Mouse (Mus musculus) kidney, embryonic 14.5 days (tissue): ENCODE data around the gene Zfp661. TPM values are rescaled to one million over a fixed set of nuclear protein-coding genes. Genes with fewer than 3 reads are reported as not detected.

Experiments
- ATAC-seq: fragments of 200-750 bp; cut with Nextera tagmentation; 2 replicates; pipeline ENCODE4 v1.8.0; 2017; ENCODE audit warnings: moderate number of reproducible peaks, mild to moderate bottlenecking, moderate TSS enrichment, moderate library complexity; ENCODE audit not compliant: low FRiP score, low TSS enrichment
- H3K27ac ChIP-seq: fragments of 300-500 bp; sonication (generic); 2 replicates; pipeline ENCODE4 v1.5.1; 2014; ENCODE audit warnings: low read depth, mild to moderate bottlenecking, low read length, moderate library complexity, mixed read lengths
- H3K27me3 ChIP-seq: fragments of 300-500 bp; sonication (generic); 2 replicates; pipeline ENCODE4 v1.6.1; 2014; ENCODE audit warnings: mild to moderate bottlenecking, low read length; ENCODE audit not compliant: control insufficient read depth, insufficient read depth
- H3K36me3 ChIP-seq: fragments of 300-500 bp; sonication (generic); 2 replicates; pipeline ENCODE4 v1.6.1; 2014; ENCODE audit warnings: low read length, mixed read lengths; ENCODE audit not compliant: control insufficient read depth, insufficient read depth
- H3K4me1 ChIP-seq: fragments of 300-500 bp; sonication (generic); 2 replicates; pipeline ENCODE4 v1.6.1; 2014; ENCODE audit warnings: low read length, mixed read lengths; ENCODE audit not compliant: control insufficient read depth, insufficient read depth
- H3K4me2 ChIP-seq: fragments of 300-500 bp; sonication (generic); replicated peaks from 2 replicates; pipeline ENCODE4 v1.6.1; 2014; ENCODE audit warnings: low read depth, mild to moderate bottlenecking, low read length
- H3K4me3 ChIP-seq: fragments of 300-500 bp; sonication (generic); 2 replicates; pipeline ENCODE4 v1.5.1; 2014; ENCODE audit warnings: mild to moderate bottlenecking, low read length
- H3K9ac ChIP-seq: fragments of 300-500 bp; sonication (generic); 2 replicates; pipeline ENCODE4 v1.6.1; 2014; ENCODE audit warnings: low read depth, mild to moderate bottlenecking, low read length, moderate library complexity
- H3K9me3 ChIP-seq: fragments of 300-500 bp; sonication (generic); 2 replicates; pipeline ENCODE4 v1.6.1; 2016; ENCODE audit warnings: low read length; ENCODE audit not compliant: control insufficient read depth
- WGBS: fragments of 180-500 bp; shearing (Covaris S2); extraction: QIAGEN DNeasy Blood & Tissue Kit; methylation state at CpG from one replicate; pipeline ENCODE4 v1.1.7; 2014; 5-methylcytosine and 5-hydroxymethylcytosine counted together
- polyA plus RNA-seq: library from polyadenylated mRNA; unstranded; fragments of >200 nt; fragmentation: Nextera tagmentation; extraction: Ambion mirVana; gene quantifications from 2 replicates; pipeline ENCODE4 v1.2.1, GENCODE M21; 2014

Zfp661 gene
- 2.8 and 5.7 TPM in 2 replicates for polyA plus RNA-seq

GRCm38 (mm10) chr2:127586694-127587513, at the start of gene Zfp661, which contains the start of gene Mrps5:
Gene Zfp661, minus strand, starts transcription at chr2:127587094.
Gene Mrps5, plus strand, starts transcription at chr2:127587222.
- H3K9me3 ChIP-seq: no peaks in the 10 kb centered on the region

GRCm38 (mm10) chr2:127635581-127635980, 48.7 kb upstream of the Zfp661 start:
- ATAC-seq: peak; percentile 69
- Histone ChIP-seq H3K4me1 (no peaks in the 10 kb centered on the region), H3K36me3 (no peaks in the 10 kb centered on the region), H3K27me3 (no peaks in the 10 kb centered on the region), H3K9me3 (no peaks in the 10 kb centered on the region), H3K9ac (no peak overlapping the region), H3K4me3 (no peak overlapping the region), H3K4me2 (no peak overlapping the region), H3K27ac (no peak overlapping the region)
- 44% methylated on average over 6 of the region's 6 CpGs for WGBS

More at GRCm38 (mm10) chr2:127586694-127587513, at the start of gene Zfp661, which contains the start of gene Mrps5:
- Histone ChIP-seq H3K4me2 (peak within 1 kb of the TSS; percentile 79), H3K4me1 (peaks cover 14% of the 10 kb centered on the region), H3K9ac (peak within 1 kb of the TSS; percentile 70), H3K4me3 (peak within 1 kb of the TSS; percentile 95), H3K36me3 (peaks cover 8% of the 10 kb centered on the region), H3K27ac (peak within 1 kb of the TSS; percentile 78), H3K27me3 (no peaks in the 10 kb centered on the region; the same call in 1 of the 2 replicates)
- ATAC-seq: peak; percentile 84
- 5% methylated on average over 39 of the region's 39 CpGs for WGBS

- no peak for ATAC-seq
- Histone ChIP-seq H3K36me3 (no peaks in the 10 kb centered on the region), H3K27me3 (no peaks in the 10 kb centered on the region), H3K4me2 (no peak overlapping the region), H3K27ac (no peak overlapping the region), H3K4me1 (no peaks in the 10 kb centered on the region), H3K9ac (no peak overlapping the region), H3K4me3 (no peak overlapping the region), H3K9me3 (no peaks in the 10 kb centered on the region)
- 68% methylated on average over 2 of the region's 2 CpGs for WGBS
These were observed 45.7 kb upstream of the Zfp661 start for GRCm38 (mm10) chr2:127632601-127633000.

GRCm38 (mm10) chr2:127627990-127628570, 41.2 kb upstream of the Zfp661 start:
- Histone ChIP-seq H3K4me2 (no peak overlapping the region), H3K27ac (no peak overlapping the region), H3K36me3 (no peaks in the 10 kb centered on the region), H3K4me3 (no peak overlapping the region), H3K9ac (no peak overlapping the region), H3K9me3 (no peaks in the 10 kb centered on the region), H3K4me1 (no peaks in the 10 kb centered on the region), H3K27me3 (no peaks in the 10 kb centered on the region)
- 80% methylated on average over 6 of the region's 6 CpGs for WGBS
- no peak for ATAC-seq

GRCm38 (mm10) chr2:127627354-127627753, 40.5 kb upstream of the Zfp661 start:
- H3K4me1 ChIP-seq: no peaks in the 10 kb centered on the region
- H3K4me2 ChIP-seq: no peak overlapping the region
- WGBS: 81% methylated on average over 6 of the region's 6 CpGs
- H3K27me3 ChIP-seq: no peaks in the 10 kb centered on the region
- H3K4me3 ChIP-seq: no peak overlapping the region
- no peaks in the 10 kb centered on the region for H3K36me3 ChIP-seq
- no peaks in the 10 kb centered on the region for H3K9me3 ChIP-seq
- ATAC-seq: no peak
- H3K9ac ChIP-seq: no peak overlapping the region
- no peak overlapping the region for H3K27ac ChIP-seq

- Histone ChIP-seq H3K27ac (peak overlapping the region; percentile 62), H3K27me3 (no peaks in the 10 kb centered on the region), H3K4me3 (no peak overlapping the region), H3K4me1 (no peaks in the 10 kb centered on the region), H3K9me3 (no peaks in the 10 kb centered on the region), H3K4me2 (no peak overlapping the region), H3K9ac (no peak overlapping the region), H3K36me3 (no peaks in the 10 kb centered on the region)
- 71% methylated on average over 5 of the region's 5 CpGs for WGBS
- peak; percentile 39; the same call in 1 of the 2 replicates for ATAC-seq
These were observed 38.8 kb upstream of the Zfp661 start for GRCm38 (mm10) chr2:127625659-127626058.

- ATAC-seq: no peak
- H3K27ac ChIP-seq: no peak overlapping the region
- WGBS: 90% methylated on average over 2 of the region's 2 CpGs
These were observed 37.9 kb upstream of the Zfp661 start for GRCm38 (mm10) chr2:127624786-127625185.

GRCm38 (mm10) chr2:127622065-127622464, 35.2 kb upstream of the Zfp661 start:
- no peaks in the 10 kb centered on the region for H3K9me3 ChIP-seq
- no peak overlapping the region for H3K9ac ChIP-seq
- no peaks in the 10 kb centered on the region for H3K27me3 ChIP-seq
- no peak overlapping the region for H3K4me2 ChIP-seq
- H3K4me1 ChIP-seq: no peaks in the 10 kb centered on the region
- H3K27ac ChIP-seq: no peak overlapping the region
- H3K4me3 ChIP-seq: no peak overlapping the region
- no peak for ATAC-seq
- 53% methylated on average over 3 of the region's 3 CpGs for WGBS
- no peaks in the 10 kb centered on the region for H3K36me3 ChIP-seq

More at GRCm38 (mm10) chr2:127624786-127625185, 37.9 kb upstream of the Zfp661 start:
- Histone ChIP-seq H3K4me2 (no peak overlapping the region), H3K4me1 (no peaks in the 10 kb centered on the region), H3K9me3 (no peaks in the 10 kb centered on the region), H3K36me3 (no peaks in the 10 kb centered on the region), H3K9ac (no peak overlapping the region), H3K4me3 (no peak overlapping the region), H3K27me3 (no peaks in the 10 kb centered on the region)

GRCm38 (mm10) chr2:127619311-127619710, 32.4 kb upstream of the Zfp661 start:
- H3K4me1 ChIP-seq: no peaks in the 10 kb centered on the region
- WGBS: 88% methylated on average over 3 of the region's 3 CpGs
- no peaks in the 10 kb centered on the region for H3K36me3 ChIP-seq
- H3K4me3 ChIP-seq: no peak overlapping the region
- H3K9me3 ChIP-seq: no peaks in the 10 kb centered on the region
- no peaks in the 10 kb centered on the region for H3K27me3 ChIP-seq
- H3K27ac ChIP-seq: no peak overlapping the region
- H3K4me2 ChIP-seq: no peak overlapping the region
- ATAC-seq: no peak
- H3K9ac ChIP-seq: no peak overlapping the region
